Mouse (Mus musculus) inflammation-experienced regulatory T-cells, adult 6 months (primary cell): ENCODE data around the gene Gm8922. TPM values are rescaled to one million over a fixed set of nuclear protein-coding genes. Genes with fewer than 3 reads are reported as not detected.
"Not testable (repeated sequence)": the region's sequence is repeated elsewhere in the genome, so short reads cannot be mapped to it uniquely, and the experiment has no call there.

Experiments used
- ATAC-seq: one replicate; pipeline ENCODE4 v1.8.0; 2017
- polyA plus RNA-seq, 3 experiments: library from polyadenylated mRNA; unstranded; fragments of 100-300 nt; shearing (Covaris generic); gene quantifications; one replicate each; pipeline ENCODE4 v1.2.1; 2017

Gm8922 gene
- under 1 TPM in 1 of 3 experiments, not detected in 2; 0.94 TPM for polyA plus RNA-seq

GRCm38 (mm10) chr5:11681659-11682058 is at the start of gene Gm8922:
Gene Gm8922 (plus strand): TSS chr5:11681959.
- ATAC-seq, result not testable (repeated sequence)

Other genes with a start within 250 kb of the Gm8922 start
- under 1 TPM in 1 of 3 experiments, not detected in 2; 0.97 TPM for gene Gm8906, start 179.3 kb upstream of the Gm8922 start, polyA plus RNA-seq
- under 1 TPM in 1 of 3 experiments, not detected in 2; 0.91 TPM for gene Gm6460, start 87.0 kb upstream of the Gm8922 start, polyA plus RNA-seq
- gene Gm8926, start 88.6 kb downstream of the Gm8922 start, polyA plus RNA-seq, result 1 to 10 TPM in 1 of 3 experiments, not detected in 2; 1.1 TPM
- gene Gm6465, start 163.6 kb downstream of the Gm8922 start, polyA plus RNA-seq, result not detected
- under 1 TPM in 1 of 3 experiments, not detected in 2; 0.62 TPM for gene 4933402N22Rik, start 236.1 kb downstream of the Gm8922 start, polyA plus RNA-seq